Mouse (Mus musculus): ENCODE measurements at regions not wholly inside any gene's neighbourhood (a gene's known extent, or its start where the extent isn't known, plus 50 kb on each side); places are given as distances from the start of the nearest gene placed in this dataset.

GRCm38 (mm10) chr1:6059090-6059489 lies 1251.4 kb downstream of the Gm37988 start:
- no peak for DNase-seq

- no peak for DNase-seq
Observed at GRCm38 (mm10) chr1:6076543-6076942, 1268.9 kb downstream of the Gm37988 start.

GRCm38 (mm10) chr1:6081876-6082275 lies 1274.2 kb downstream of the Gm37988 start:
- no peak for DNase-seq

- DNase-seq, result no peak
Observed at GRCm38 (mm10) chr1:6094162-6094934, 1286.7 kb downstream of the Gm37988 start.

GRCm38 (mm10) chr1:6117557-6117956 lies 1309.9 kb downstream of the Gm37988 start:
- DNase-seq, result no peak

- no peak for DNase-seq
Observed at GRCm38 (mm10) chr1:6135066-6135465, 1327.4 kb downstream of the Gm37988 start.

GRCm38 (mm10) chr1:6140245-6140644 lies 1332.6 kb downstream of the Gm37988 start:
- DNase-seq, result no peak

- no peak for DNase-seq
Observed at GRCm38 (mm10) chr1:6142816-6143215, 1335.1 kb downstream of the Gm37988 start.

- no peak for DNase-seq
Observed at GRCm38 (mm10) chr1:6143891-6144290, 1336.2 kb downstream of the Gm37988 start.

- DNase-seq, result peak; percentile 35
Observed at GRCm38 (mm10) chr1:6152436-6152835, 1344.7 kb downstream of the Gm37988 start.

Measured in right cerebral cortex, postnatal 4 days (tissue).